Mouse (Mus musculus) embryonic facial prominence, embryonic 13.5 days (tissue): ENCODE results near the gene Gm20809. TPM values are rescaled to one million over a fixed set of nuclear protein-coding genes. Genes with fewer than 3 reads are reported as not detected.
"Not testable (repeated sequence)": the region's sequence is repeated elsewhere in the genome, so short reads cannot be mapped to it uniquely, and the experiment has no call there.

Source experiments
- ATAC-seq: fragments of 200-750 bp; cut with Nextera tagmentation; 2 replicates; pipeline ENCODE4 v1.8.0; 2017; ENCODE audit warnings: low read depth; ENCODE audit not compliant: insufficient number of reproducible peaks, insufficient read depth, low FRiP score, low TSS enrichment
- H3K27ac ChIP-seq: fragments of 300-500 bp; sonication (generic); 2 replicates; pipeline ENCODE4 v1.5.1; 2015; ENCODE audit warnings: moderate library complexity, mild to moderate bottlenecking, inconsistent platforms
- H3K27me3 ChIP-seq: fragments of 300-500 bp; sonication (generic); 2 replicates; pipeline ENCODE4 v1.6.1; 2015; ENCODE audit warnings: mild to moderate bottlenecking, inconsistent platforms
- H3K36me3 ChIP-seq: fragments of 300-500 bp; sonication (generic); 2 replicates; pipeline ENCODE4 v1.6.1; 2015; ENCODE audit warnings: mild to moderate bottlenecking, inconsistent platforms
- H3K4me1 ChIP-seq: fragments of 300-500 bp; sonication (generic); 2 replicates; pipeline ENCODE4 v1.6.1; 2015; ENCODE audit warnings: inconsistent platforms
- H3K4me2 ChIP-seq: fragments of 300-500 bp; sonication (generic); 2 replicates; pipeline ENCODE4 v1.6.1; 2015; ENCODE audit warnings: moderate library complexity, mild to moderate bottlenecking, inconsistent platforms
- H3K4me3 ChIP-seq: fragments of 300-500 bp; sonication (generic); 2 replicates; pipeline ENCODE4 v1.5.1; 2015; ENCODE audit warnings: mild to moderate bottlenecking, inconsistent platforms
- H3K9ac ChIP-seq: fragments of 300-500 bp; sonication (generic); 2 replicates; pipeline ENCODE4 v1.6.1; 2015; ENCODE audit warnings: mild to moderate bottlenecking, inconsistent platforms
- H3K9me3 ChIP-seq: fragments of 300-500 bp; sonication (generic); 2 replicates; pipeline ENCODE4 v1.6.1; 2016; ENCODE audit warnings: inconsistent platforms
- WGBS: fragments of 180-500 bp; shearing (Covaris S2); methylation state at CpG from one replicate; pipeline ENCODE4 v1.1.7; 2015; ENCODE audit warnings: mixed read lengths; 5-methylcytosine and 5-hydroxymethylcytosine counted together
- polyA plus RNA-seq: library from polyadenylated mRNA; unstranded; fragments of >200 nt; fragmentation: Nextera tagmentation; extraction: Ambion mirVana; gene quantifications from 2 replicates; pipeline ENCODE4 v1.2.1, GENCODE M21; 2015

Gene Gm20809
- polyA plus RNA-seq: not detected in 2 replicates

DNA sequence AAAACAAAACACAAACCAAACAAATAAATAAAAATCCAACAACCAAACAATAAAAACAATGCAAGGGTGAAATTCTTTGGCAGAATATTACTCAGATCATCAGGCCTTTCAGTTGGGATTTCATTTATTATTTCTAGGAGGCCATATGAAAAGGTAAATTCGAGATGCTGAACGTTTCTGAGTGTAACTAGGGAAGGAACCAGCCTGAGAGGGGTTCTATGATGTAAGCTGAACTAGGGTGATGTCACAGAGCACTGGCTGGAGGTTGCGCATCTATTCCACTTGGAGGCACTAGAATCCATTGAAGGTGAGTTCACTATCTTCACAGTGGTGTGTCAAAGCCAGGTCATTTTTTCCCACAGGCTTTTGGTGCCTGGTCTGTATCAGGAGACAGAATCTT is at the start of gene Gm20809:
Gene Gm20809, plus strand, starts transcription at position 301 of the 400 bp plus-strand sequence.
- not testable (repeated sequence) for H3K36me3 ChIP-seq, H3K27ac ChIP-seq, H3K9ac ChIP-seq, H3K9me3 ChIP-seq, H3K4me3 ChIP-seq, H3K27me3 ChIP-seq, H3K4me2 ChIP-seq, H3K4me1 ChIP-seq, ATAC-seq
- WGBS: no CpG with 5 or more reads among the region's 3 CpGs
